Comparison of ENCODE assay signal across 24 mouse cellular contexts in genomic region chr11:103534973-103535372, GRCm38 (mm10). TPM values are rescaled to one million over a fixed set of nuclear protein-coding genes. Genes with fewer than 3 reads are reported as not detected.
"Had no signal": no experiment of that assay in that cellular context is flagged by ENCODE, and none has a peak within 500 bp of the region (broad histone marks: within the 10 kb centered on the region; RNA-seq: fewer than 3 reads in every experiment).

No protein-coding gene starts in this region.

RNA-seq across cellular contexts. Expression of gene Lrrc37a, which starts 30.6 kb away (rescaled TPM):
- polyA plus RNA-seq: heart, embryonic 12.5 days; heart, embryonic 13.5 days; heart, embryonic 14.5 days; heart, embryonic 15.5 days; heart, embryonic 16.5 days; heart, postnatal 0 days; hindbrain, embryonic 10.5 days; hindbrain, embryonic 11.5 days; hindbrain, embryonic 12.5 days; hindbrain, embryonic 13.5 days; hindbrain, embryonic 14.5 days; hindbrain, embryonic 15.5 days; hindbrain, postnatal 0 days; inflammation-experienced regulatory T-cells, adult 6 months; intestine, embryonic 14.5 days; intestine, embryonic 15.5 days; intestine, embryonic 16.5 days; intestine, postnatal 0 days; kidney, adult 2 months; kidney, embryonic 14.5 days; kidney, embryonic 15.5 days; kidney, embryonic 16.5 days; kidney, postnatal 0 days; large intestine, adult 2 months had no signal
